Mouse (Mus musculus): ENCODE results near the gene Arap2.

- TF ChIP-seq POLR2A (IDR thresholded peaks at IDR 0.05; ENCODE audit: insufficient read depth, low read depth, low read length), result no peak
- no peak for TF ChIP-seq CTCF (IDR thresholded peaks at IDR 0.05)
- TF ChIP-seq EP300 (IDR thresholded peaks at IDR 0.05; ENCODE audit: insufficient read depth, low read depth, low read length), result no peak
Measured at GRCm38 (mm10) chr5:62642330-62642729, 123.6 kb downstream of the Arap2 start.

All from heart, adult 2 months (tissue).